Mouse (Mus musculus): ENCODE results near the gene Pkd2l1.
A peak's percentile ranks its signal among the peaks of the same experiment; 100 is the strongest.

The Pkd2l1 gene

DNA sequence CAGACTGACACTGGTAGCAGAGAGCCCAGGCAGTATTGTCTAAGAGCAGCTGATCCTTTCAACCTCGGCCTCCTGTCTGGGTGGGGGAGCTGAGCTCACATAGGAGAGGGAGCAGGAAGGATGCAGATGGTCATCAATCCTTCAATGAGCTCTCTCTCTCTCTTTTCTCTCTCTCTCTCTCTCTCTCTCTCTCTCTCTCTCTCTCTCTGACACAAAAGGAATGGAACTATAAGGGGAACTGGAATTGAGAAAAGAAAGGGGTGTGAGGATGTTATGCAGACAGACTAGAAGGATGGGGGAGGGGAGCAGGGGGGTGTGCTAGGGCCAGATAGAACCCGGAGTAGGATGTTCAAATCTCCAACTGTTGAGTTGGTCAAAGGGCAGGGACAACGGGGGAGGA is at the start of gene Pkd2l1:
Gene Pkd2l1 (minus strand): TSS at position 101 of the 400 bp plus-strand sequence.
- DNase-seq, result no peak

DNA sequence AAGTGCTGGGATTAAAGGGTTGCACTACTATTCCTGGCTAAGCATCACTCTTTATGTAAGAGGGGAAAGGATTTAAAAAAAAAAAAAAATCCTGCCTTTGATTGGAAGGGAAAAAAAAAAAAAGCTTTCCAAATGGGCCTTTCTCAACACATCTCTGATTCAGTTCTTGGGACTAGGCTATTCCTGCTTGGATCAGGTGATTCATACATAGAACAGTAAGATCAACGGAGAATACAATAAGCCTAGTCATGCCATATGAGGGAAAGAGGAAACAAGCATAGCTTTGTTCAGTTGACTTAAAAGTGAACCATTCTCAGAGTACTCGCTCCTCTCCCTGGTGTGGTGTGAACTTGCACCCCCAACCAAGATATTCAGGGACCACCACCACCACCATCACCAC is 46.7 kb upstream of the Pkd2l1 start:
- no peak for DNase-seq

DNA sequence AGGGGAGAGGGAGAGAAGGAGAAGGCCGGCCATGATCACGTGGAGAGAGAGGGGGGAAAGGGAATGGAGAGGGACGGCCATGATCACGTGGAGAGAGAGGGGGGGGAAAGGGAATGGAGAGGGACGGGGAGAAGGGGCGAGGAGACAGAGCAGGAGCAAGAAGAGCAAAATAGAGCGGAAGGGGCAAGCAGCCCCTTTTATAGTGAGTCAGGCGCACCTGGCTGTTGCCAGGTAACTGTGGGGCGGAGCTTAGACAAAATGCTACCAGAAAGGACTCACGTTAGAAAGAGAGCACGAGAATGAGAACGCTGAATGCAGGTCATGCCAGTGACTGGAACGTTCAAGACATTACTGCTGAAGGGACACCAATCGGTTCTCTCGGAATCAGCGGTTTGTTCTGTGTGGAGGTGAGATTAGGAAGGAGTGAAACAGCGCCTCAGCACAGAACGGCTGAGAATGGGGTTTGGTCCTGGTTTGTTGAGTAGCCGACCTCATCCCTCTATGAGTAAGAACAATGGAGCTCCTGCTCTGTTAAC is 45.3 kb upstream of the Pkd2l1 start:
- no peak for DNase-seq

DNA sequence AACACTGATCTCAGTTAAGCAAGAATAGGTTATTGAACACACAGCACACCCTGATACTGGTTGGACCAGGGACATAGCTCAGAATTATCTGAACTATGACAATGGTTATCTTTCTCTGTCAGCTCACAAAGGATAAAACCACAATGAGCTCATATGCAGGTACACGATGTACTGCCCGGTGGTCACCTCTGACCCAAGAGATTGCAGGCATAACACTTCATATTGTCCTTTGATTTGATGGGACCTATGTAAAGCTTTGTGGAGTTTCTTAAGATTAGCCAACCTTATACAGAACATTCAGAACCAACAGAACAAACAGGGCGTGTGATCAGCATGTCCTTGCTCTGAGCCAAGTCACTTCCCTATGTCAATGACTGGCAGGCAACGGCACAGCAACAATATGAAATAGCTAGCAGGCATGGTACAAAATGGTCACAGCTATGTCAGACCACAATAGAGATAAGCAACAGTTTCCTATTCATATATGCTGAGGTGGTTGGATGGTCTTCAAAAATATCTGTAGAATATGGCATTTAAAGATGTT is 39.4 kb upstream of the Pkd2l1 start:
- no peak for DNase-seq

DNA sequence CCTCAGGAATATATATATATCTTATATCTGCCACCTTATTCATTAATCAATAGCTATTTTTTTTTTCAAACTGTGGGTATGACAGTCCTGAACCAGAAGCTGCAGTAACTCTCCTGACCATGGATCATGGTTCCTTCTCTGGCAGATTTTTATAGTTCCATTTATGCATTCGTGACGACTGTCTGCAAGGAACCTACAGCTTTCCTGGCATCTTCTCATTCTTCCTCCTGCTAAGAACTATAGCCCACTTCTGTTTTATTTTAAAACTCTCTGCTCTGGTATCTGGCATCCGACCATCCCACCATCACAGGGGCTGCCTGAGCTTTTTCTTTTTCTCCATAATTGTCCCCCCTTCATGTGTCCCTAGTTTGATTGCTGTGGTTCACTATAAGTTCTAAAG is 38.0 kb upstream of the Pkd2l1 start:
- no peak for DNase-seq

DNA sequence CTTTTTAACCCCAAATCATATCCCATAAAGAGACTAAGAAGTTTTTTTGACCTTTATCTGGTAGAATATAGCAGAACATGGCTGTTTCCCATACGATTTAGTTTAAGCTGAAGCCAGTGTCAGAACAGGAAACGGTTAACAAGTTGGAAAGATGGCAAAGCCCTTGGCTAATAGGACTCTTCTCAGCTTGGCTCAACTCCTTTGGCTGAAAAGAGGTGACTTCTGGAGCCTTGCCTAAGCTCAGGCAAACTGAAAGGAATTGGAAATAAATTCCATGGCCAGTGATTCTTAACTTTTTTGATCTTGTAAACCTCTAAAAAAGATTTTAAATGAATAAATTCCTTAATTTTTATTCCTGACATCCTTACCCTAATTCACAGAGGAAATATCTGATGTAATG is 37.5 kb upstream of the Pkd2l1 start:
- no peak for DNase-seq

DNA sequence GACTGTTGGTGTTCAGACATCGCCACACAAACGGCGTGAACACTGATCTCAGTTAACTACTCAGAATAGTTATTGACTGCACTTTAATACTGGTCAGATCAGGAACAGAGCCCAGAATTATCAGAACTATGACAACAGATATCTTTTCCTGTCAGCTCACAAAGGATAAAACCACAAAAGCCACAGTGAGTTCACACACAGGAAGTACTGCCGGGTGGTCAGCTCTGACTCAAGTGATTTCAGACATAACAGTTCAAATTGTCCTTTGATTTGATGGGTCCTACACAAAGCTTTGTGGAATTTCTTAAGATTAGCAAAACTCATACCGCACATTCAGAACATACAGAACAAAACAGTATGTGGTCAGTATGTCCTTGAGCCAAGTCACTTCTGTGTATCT is 33.5 kb upstream of the Pkd2l1 start:
- DNase-seq, result no peak

DNA sequence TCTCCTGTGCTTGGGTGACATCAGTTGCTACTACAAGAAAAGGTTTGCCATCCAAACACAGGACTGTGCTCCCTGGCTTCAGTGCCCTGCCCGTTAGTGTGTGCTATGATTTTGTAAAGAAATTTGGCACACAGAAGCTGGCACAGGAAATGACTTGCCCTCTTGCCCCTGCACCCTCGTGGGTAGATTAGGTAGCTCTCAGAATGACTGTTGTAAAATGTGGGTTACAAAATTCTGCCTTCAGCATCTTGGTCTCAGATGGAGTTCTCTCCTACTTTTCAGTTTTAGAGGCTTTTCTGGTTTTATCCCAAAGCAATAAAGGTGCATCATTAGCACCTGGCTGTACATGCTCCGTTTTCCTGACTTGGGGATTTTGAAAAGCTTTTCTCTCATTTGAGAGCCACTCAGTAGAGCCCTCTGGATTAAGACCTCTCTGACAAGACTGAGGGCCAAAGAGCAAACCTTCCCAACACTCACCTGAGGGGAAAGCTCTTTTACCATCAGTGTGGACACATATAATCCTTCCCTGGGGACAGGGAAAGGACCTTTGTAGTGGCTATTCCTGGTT is 25.8 kb upstream of the Pkd2l1 start:
- no peak for DNase-seq

DNA sequence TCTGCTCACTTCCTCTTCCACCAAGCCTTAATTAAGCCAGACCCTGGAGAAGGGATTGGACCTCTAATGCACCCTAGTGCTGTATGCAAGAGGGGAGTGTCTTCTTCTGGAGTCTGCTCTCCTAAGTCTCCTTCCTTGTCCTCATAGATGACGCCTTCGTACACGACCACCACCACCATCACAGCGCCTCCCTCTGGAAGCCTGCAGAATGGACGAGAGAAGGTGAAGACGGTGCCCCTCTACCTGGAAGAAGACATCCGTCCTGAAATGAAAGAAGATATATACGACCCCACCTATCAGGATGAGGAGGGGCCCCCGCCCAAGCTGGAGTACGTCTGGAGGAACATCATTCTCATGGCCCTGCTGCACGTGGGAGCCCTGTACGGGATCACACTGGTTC is 23.0 kb upstream of the Pkd2l1 start:
- DNase-seq, result no peak

DNA sequence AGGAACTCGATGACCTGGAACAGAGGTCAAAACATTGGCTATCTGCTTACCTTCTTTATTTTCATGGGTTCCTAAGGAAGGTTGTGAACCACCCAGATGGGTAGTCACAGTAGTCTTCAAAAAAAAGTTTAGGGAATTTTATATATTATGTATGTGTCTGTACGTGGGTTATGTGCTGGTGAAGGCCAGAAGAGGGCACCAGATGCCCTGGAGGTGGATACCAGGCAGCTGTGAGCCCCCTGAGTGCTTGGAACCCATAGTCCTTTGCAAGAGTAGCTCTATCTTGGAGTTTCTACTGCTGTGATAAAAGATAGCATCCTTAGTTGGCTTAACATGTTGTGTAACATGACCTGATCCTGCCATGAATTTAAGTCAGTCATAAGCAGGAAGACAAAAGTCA is 14.8 kb upstream of the Pkd2l1 start:
- DNase-seq, result no peak

DNA sequence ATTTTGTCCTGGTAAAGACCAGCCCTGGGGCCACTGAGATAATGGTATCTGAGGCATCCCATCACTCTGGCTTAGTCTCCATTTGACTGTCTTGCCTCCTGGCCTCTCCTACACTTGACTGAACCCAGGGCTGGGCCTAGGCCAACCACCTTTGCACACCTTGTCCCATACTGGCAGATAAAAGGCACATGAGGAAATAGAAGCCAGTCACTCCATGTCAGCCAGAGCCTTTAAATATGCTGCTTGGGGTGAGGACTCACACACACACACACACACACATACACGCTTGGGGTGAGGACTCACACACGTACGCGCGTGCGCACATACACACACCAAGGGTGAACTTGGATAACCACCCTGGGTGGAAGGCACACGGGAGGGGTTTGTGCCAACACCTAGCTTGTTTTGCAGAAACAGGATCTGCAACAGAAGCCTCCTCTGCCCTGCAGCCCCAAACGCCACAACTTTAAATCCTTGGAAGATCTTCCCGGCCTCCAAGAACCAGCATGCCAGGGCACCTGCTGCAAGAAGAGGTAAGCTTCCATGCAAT is 10.8 kb upstream of the Pkd2l1 start, which contains the start of gene Scd3:
Gene Scd3 (plus strand): TSS at position 255 of the 550 bp plus-strand sequence.
- DNase-seq, result no peak

DNA sequence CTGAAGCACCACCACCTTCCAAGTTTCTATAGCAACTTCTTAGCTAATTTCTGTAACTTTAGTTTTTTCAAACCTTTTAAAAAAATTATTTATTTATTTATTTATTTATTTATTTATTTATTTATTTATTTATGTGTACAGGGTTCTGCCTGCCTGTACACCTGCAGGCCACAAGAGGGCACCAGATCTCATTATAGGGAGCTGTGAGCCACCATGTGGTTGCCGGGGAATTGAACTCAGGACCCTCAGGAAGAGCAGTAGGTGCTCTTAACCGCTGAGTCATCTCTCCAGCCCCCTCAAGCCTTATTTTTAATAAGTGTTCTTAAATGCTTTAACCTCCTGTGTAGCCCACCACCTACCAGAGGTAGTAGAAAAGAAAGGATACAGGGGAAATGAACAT is 6.7 kb upstream of the Pkd2l1 start:
- DNase-seq, result peak in 1 of 2 experiments; percentile 19

DNA sequence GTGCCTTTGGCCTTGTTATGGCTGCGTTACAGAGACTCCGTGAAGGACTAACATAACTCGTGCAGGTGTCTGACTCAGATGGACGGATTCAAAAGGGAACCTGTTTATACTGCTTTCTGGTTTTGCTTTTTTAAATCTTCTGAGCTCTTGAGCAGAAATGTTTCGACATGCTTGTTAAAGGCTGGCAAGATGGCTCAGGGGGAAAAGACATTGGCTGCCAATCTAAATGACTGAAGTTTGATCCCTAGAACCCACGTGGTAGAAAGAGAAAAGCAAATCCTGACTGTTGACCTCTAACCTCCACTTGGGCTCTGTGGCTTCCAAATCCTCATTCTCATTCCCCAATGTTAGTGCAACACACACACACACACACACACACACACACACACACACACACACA is 6.3 kb upstream of the Pkd2l1 start:
- DNase-seq, result no peak

DNA sequence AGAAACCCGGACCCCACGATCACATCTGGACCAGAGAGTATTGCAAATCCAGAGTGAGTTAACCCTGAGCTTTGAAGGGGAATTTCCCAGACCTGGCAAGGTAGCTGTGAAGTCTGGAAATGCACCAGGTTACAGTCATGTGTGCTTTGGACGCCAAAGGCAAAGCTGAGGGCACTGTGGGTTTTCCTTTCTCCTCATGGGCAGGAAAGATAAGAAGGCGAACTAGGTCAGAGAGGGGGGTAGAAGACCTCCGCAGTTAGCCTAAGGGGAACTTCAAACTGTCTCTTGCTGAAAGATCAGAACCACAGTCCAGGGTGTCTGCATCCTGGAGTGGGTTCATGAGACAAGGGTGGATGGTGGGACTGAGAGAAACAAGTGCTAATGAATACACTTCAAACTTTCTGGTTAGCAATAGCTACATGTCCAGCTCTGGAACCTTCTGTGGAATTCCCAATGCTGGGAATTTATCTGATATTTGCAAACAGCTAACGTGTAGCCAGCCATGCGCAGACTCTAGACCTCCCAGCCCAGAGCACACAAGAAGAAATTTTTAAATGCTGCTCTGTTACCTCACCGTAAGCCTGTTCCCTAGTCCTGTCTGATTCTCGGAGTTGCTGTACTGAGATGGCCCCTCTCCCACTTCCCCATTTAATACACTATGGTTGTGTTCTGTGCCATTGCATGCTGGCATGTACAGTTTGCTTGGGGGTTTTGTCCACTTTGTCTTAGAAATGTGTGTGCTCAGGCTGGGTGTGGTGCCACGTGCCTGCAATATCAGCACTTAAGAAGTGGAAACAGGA is 5.0 kb upstream of the Pkd2l1 start:
- DNase-seq, result no peak

DNA sequence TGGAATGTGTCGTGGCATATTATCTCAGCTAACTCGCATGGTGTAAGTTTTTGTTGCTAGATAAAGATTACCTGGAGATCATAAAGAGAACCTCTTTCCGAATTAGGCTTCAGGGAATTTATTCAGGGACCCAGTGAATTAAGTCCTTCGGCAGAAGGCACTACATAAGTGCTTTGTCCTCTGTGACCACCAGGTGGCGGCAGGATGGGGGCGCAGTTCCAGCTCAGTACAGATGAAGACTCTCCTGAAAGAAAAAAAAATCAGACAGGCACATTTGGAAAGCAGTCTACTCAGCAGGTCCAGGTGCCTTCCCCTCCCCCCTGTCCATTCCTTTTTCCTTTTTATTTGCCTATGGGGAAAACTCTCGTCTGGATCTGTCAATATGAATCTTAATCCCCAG is 2.9 kb upstream of the Pkd2l1 start:
- DNase-seq, result peak; percentile 66 to 69

DNA sequence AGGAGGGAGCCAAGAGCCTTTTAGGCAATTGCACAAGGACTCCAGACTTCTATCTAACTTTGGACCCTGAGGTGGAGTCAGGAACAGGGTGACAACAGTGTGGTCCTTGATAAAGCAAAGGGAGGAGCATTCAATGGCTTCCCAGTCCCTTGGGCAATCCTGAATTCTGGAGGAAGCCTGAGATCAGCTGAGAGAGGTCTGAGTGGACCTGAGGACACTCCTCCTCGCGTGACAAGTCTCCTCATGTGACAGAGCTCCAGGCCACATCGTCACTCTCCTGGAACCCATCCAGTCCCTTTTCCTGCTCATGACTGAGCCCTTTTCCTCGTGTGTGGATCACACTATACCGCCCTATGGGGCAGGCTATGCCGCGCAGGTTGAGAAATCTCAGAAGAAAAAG is 1.7 kb upstream of the Pkd2l1 start:
- DNase-seq, result peak; percentile 16 to 43

DNA sequence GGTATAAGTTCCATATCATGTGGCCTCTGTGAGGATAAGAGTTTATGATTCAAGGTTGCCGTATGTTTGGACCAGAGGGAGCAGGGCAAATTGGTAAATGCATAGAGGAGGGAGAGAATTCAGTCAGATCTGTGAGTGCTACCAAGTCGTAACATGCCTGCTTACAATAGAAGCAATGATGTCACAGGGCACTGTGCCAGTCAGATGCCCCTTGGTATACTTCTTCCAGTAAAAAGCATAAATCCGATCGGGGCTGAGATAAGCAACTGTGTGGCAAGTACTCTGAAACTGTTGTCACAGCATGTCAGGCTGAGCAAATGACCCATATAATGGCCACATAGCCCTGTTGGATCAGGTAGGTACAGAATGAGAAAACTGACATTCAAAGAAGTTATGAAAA is 3.2 kb downstream of the Pkd2l1 start:
- DNase-seq, result no peak

DNA sequence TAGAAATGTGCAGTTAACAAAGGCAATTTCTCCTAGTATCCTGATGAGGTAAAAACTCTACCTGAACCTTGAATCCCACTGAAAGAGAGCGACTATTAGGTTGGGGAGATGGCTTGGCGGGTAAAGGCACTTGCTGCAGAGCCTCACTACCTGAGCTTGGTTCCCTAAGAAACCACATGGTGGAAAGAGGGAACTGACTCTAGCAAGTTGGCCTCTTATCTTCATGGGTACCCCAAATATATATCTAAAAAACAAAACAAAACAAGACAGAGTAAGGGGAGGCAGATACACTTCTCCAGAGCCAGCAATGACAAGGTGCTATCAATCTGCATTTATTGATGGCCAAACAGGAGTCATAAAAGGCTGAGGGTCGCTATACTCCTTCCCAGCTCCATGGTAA is 8.3 kb downstream of the Pkd2l1 start:
- no peak for DNase-seq

DNA sequence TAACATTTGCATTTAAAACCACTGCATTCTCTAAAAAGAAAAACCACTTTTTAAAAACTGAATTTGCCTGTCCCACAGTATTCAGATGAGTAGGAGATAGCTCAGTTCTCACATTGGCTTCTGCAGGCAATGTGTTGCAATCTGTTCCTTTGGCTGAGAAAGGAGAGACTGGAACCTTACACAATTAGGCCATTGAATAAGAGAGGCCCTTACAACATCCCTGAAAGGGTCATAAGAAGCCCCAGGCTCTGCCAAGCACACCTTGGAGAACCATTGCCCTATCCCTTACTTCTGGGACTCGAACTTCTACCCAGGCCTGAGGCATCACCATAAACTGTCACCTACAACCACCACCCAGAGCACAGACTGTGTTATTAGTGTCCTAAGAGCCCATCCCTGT is 11.7 kb downstream of the Pkd2l1 start:
- DNase-seq, result no peak

DNA sequence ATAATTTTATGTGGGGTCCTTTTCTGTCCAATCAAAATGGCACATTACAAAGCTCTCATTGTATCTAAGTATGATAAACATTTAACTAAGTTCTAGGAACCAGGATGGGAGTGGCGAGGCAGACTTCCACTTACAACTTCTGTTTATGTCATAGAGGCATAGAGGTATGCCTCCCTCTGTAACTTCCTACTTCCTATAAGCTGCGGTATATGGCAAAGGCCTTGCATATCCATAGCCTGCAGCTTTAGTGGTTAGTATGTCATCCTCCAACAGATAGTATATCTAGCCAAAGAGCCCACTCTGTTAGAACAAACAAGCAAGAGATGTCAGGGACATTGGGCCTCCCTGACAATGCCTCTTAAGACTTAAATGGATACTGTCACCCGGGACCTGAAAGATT is 15.5 kb downstream of the Pkd2l1 start:
- DNase-seq, result no peak

DNA sequence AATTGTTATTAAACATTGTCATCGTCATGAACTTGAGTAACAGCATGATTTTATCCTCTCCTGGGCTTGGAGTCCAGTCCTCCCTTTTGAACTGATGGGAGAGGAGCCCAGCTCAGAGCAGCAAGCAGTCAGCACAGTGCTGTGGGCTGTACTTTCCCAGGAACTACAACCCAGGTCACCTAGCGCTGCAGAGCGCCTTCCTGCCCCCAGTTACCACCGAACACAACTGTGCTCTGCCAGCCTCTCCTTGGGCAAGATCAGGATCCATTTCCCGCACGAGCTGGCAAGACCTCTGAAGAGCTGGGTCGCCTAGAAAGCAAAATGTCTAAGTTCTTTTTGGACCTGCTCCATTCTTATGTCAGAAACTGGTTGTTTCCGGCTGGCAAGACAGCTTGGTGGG is 17.4 kb downstream of the Pkd2l1 start:
- DNase-seq, result no peak

DNA sequence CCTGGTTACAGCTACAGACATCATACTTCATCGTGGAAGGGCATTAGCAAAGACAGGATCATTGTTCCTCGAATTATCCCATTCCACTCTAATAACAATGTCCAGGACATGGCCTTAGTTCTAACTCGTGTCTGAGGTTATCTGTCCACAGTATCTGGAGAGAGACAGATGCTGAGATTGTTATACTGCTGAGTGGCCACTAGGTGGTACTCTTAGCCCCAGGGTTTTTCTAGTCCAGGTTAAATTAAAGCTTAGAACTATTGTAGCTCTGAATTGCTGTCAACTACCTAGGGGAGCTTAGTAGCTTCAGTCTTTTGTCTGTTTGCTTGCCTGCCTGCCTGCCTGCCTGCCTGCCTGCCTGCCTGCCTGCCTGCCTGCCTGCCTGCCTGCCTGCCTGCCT is 30.7 kb downstream of the Pkd2l1 start:
- no peak for DNase-seq

DNA sequence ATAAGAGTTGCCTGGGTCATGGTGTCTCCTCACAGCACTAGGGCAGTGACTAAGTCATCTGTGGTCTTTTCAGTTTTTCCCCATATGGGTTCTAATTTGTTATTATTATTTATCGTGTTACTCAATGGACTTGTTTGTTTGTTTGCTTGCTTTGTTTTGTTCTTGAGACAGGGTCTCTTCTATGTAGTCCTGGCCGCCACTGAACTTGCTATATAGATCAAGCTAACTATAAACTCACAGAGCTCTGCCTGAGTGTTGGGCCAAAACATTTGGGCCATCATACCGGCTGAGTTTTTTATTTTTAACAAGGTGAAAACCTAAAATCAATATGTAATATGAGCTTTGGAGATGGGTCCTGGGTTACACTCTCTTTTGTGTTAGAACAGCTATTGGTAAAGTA is 32.9 kb downstream of the Pkd2l1 start:
- DNase-seq, result no peak

DNA sequence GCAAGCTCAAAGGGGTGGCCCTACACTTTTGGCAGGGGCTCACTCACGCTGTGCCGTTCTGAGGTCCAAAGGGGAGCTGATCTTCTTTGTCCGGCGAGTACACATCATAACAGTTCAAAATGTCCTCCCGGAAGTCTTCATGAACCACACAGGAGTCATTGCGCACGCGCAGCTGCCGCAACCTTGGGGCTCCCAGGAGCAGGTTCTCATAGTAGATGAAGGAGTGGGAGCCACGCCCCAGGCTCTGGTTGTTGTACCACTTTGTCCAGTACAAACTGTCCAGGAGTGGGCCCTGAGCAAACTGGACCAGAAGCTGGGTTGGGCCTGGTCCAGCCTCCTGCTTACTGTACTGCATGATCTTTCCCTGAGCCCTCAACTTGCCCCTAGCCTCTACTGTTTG is 35.2 kb downstream of the Pkd2l1 start:
- DNase-seq, result no peak
